Mouse (Mus musculus) telencephalon, adult 2 months (tissue): ENCODE results near the gene Setd1a.
"Not testable (repeated sequence)": the region's sequence is repeated elsewhere in the genome, so short reads cannot be mapped to it uniquely, and the experiment has no call there.

Experiments used
- DNase-seq: peaks from one replicate; pipeline ENCODE4 v3.0.0-alpha.2; 2011; ENCODE audit warnings: low read depth, low spot score

Gene Setd1a

GRCm38 (mm10) chr7:127776426-127776825 lies at the start of gene Setd1a:
Gene Setd1a (plus strand): TSS chr7:127776670.
- peak; percentile 81 for DNase-seq

GRCm38 (mm10) chr7:127727898-127728297 lies 48.6 kb upstream of the Setd1a start:
- DNase-seq, result no peak

- no peak for DNase-seq
These were observed 46.3 kb upstream of the Setd1a start for GRCm38 (mm10) chr7:127730170-127730569.

- DNase-seq, result not testable (repeated sequence)
These were observed 44.4 kb upstream of the Setd1a start, which contains the start of gene Ctf2 for GRCm38 (mm10) chr7:127732066-127732465. Gene Ctf2 (minus strand): TSS chr7:127732166.

GRCm38 (mm10) chr7:127744366-127745045 lies 32.0 kb upstream of the Setd1a start, which contains the start of gene Fbxl19:
Gene Fbxl19 (plus strand): TSS chr7:127744543.
- DNase-seq, result peak; percentile 61

- peak; percentile 100 for DNase-seq
These were observed 31.2 kb upstream of the Setd1a start for GRCm38 (mm10) chr7:127745251-127745651.

- peak; percentile 100 for DNase-seq
These were observed 30.6 kb upstream of the Setd1a start for GRCm38 (mm10) chr7:127745652-127746493.

GRCm38 (mm10) chr7:127746494-127747491 lies 29.7 kb upstream of the Setd1a start:
- DNase-seq, result no peak

- DNase-seq, result no peak
These were observed 28.8 kb upstream of the Setd1a start for GRCm38 (mm10) chr7:127747559-127748234.

GRCm38 (mm10) chr7:127748235-127748560 lies 28.3 kb upstream of the Setd1a start:
- DNase-seq, result no peak

GRCm38 (mm10) chr7:127750131-127751127 lies 26.0 kb upstream of the Setd1a start:
- peak; percentile 91 for DNase-seq

- no peak for DNase-seq
These were observed 24.9 kb upstream of the Setd1a start for GRCm38 (mm10) chr7:127751619-127752018.

- no peak for DNase-seq
These were observed 24.4 kb upstream of the Setd1a start for GRCm38 (mm10) chr7:127752069-127752468.

- no peak for DNase-seq
These were observed 23.3 kb upstream of the Setd1a start for GRCm38 (mm10) chr7:127753158-127753557.

GRCm38 (mm10) chr7:127753741-127754140 lies 22.7 kb upstream of the Setd1a start:
- DNase-seq, result no peak

GRCm38 (mm10) chr7:127759716-127760115 lies 16.8 kb upstream of the Setd1a start:
- no peak for DNase-seq

GRCm38 (mm10) chr7:127760478-127760877 lies 16.0 kb upstream of the Setd1a start:
- DNase-seq, result no peak

GRCm38 (mm10) chr7:127761026-127761425 lies 15.4 kb upstream of the Setd1a start:
- no peak for DNase-seq

GRCm38 (mm10) chr7:127763642-127764041 lies 12.8 kb upstream of the Setd1a start:
- no peak for DNase-seq

- DNase-seq, result no peak
These were observed 10.7 kb upstream of the Setd1a start for GRCm38 (mm10) chr7:127765756-127766155.
